Mouse (Mus musculus) heart, postnatal 36 days (tissue): ENCODE measurements around the gene Ifi202b. TPM values are rescaled to one million over a fixed set of nuclear protein-coding genes. Genes with fewer than 3 reads are reported as not detected.
A peak's percentile ranks its signal among the peaks of the same experiment; 100 is the strongest.
"Not testable (repeated sequence)": the region's sequence is repeated elsewhere in the genome, so short reads cannot be mapped to it uniquely, and the experiment has no call there.

Experiments used
- DNase-seq, 2 experiments: peaks; one replicate each; pipeline ENCODE4 v3.0.0; 2021 to 2022
- intact Hi-C: fragments of 180-260 bp; cut with DNase I; formaldehyde crosslinking; loops from one replicate; pipeline ENCODE4 v1.15.1; 2025
- total RNA-seq, 2 experiments: library from RNA; stranded (reverse); gene quantifications; 2 replicates each; pipeline ENCODE4 v1.2.3; 2021

The Ifi202b gene
- total RNA-seq: not detected

DNA sequence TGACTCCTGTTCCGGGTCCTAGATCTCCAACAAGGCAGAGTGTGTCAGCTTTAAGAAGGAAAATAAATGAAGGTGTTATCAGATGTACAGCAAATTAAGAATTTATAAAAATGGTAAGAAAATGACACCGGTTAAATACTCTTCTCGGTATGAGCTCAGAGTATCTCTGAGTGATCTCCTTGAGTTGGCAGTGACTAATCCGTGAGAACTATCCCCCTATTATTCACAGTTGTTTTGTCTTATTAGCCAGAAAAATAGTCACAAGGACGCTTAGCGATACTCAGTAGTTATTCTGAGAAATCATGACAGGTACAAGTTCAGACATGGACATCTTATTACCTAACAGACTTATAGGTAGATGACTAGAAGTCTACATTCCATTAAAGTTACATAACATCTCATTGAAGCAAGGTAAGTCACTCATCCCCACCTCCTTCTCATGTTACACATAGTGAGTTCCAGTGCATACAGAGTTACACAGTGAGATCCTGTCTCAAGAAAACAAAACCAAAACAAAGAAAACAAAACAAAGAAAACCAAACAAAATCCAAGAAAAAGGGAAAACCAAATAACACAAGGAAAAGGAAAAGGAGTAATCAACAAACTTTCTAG is at the start of gene Ifi202b:
Ifi202b (minus strand) TSS at position 51 of the 612 bp plus-strand sequence.
- DNase-seq, intact Hi-C loops: not testable (repeated sequence)

DNA sequence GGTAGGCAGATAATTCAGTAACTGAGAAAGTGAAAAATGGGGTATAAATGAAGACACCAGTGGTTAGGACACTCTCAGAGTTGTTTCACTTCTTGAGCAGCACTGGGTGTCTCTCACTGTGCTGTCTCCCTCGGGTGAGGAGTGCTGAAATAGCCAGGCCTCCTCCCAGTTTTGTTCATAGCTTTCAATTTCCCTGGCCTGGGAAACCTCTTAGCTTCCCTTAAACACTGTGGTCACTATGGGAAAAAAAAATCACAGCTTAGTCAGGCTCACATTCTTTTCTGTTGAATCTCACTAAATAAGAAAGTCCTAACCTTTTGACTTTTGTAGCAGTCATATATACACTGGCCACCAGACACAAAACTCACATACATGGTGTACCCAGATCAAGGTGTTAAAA is 49.2 kb upstream of the Ifi202b start, which contains the start of gene Ifi205:
Ifi205 (minus strand) TSS at position 113 of the 400 bp plus-strand sequence.
- peak in 1 of 2 experiments; percentile 28 for DNase-seq

DNA sequence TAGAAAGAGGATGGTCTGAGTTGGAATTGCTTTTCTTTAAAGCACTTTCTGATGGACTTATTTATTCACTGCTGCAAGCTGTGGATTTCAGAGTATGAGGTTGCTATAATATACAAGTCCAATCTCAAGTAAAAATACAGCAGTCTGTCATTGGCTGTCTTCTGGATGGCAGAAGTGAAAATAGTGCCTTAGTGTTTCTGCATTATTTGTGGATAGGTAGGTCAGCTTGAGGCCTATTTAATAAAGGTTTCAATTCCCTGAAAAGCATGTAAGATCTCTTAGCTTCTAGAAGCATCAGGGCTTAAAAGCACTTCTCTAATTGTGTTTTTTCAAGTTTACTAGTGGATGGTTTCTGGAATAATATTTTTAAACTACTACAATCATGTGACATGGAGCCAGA is 24.5 kb upstream of the Ifi202b start:
- intact Hi-C loops, DNase-seq: not testable (repeated sequence)

More for the DNA sequence above, 49.2 kb upstream of the Ifi202b start, which contains the start of gene Ifi205:
- intact Hi-C loops: no loop called here

DNA sequence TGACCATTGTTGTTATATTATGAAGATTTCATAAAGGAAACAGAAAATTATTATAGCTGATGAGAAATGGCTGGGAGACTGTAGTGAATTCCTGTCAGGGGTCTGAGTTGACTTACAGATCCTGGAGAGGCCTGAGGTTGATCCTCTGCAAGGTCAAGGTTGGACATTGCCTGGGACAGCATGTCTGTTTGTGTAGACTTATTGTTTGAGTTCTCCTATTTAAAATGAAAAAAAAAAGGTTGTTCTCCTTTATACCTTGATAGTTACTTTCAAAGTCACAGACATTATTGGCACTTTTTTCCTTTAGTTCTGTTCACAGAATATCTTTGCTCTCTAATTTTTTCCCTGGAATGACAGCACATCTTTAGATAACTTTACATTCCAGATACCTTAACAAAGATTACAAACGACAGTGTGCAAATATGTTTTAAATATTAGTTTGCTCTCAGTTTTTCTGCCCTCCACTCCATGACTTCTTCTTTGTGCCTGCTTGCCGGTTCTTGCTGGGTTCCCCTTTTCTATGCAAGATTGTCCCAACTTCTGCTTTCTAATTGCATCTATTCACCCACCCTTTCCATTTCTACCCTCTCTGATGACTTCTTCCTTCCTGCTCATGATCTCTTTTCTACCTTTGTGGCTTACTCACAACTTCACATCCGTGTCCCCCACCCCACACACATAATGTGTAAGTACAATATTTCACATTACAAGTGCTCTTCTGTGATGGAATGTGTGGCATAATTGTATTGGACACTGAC is 22.0 kb upstream of the Ifi202b start:
- not testable (repeated sequence) for DNase-seq

GRCm38 (mm10) chr1:173995003-173995402 is 12.5 kb upstream of the Ifi202b start:
- DNase-seq: no peak
- intact Hi-C loops: no loop called here

More for the DNA sequence above, 22.0 kb upstream of the Ifi202b start:
- intact Hi-C loops: not testable (repeated sequence)

DNA sequence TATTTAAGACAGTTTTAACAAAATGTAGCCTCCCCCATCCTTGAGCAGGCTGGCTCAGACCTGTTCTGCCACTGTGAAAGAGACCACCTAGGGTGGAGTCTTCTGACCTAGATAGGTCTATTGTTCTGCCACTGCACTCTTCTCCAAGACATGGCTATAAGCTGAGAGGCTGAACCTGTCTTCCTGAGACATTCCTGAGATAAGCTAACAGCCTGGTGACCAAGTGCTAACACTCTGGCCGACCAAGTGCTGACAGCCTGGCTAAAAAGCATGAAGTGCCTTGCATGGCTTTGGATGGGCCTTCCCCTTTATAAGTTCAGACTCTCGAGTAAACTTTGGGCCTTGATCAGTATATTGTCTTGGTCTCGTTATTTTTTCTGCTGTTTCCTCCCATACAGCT is 1.5 kb downstream of the Ifi202b start:
- intact Hi-C loops, DNase-seq: not testable (repeated sequence)

DNA sequence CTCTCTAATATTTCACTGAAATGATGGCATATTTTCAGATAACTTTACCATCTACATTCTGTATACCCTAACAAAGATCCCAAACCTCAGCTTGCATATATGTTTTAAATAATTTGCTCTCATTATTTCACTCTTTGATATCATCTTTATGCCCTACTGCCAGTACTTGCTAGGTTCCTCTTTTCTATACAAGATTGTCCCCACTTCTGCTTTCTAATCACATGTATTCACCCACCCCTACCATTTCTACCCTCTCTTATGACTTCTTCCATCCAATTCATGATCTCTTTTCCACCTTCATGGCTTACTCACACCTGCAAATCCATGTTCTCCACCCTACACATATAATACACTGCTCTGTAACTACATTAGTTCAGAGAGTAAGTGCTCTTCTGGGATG is 4.9 kb downstream of the Ifi202b start:
- DNase-seq: no peak
- intact Hi-C loops: no loop called here

- intact Hi-C loops: no loop called here
- DNase-seq: no peak
Observed at GRCm38 (mm10) chr1:173973111-173973510, 9.4 kb downstream of the Ifi202b start.

DNA sequence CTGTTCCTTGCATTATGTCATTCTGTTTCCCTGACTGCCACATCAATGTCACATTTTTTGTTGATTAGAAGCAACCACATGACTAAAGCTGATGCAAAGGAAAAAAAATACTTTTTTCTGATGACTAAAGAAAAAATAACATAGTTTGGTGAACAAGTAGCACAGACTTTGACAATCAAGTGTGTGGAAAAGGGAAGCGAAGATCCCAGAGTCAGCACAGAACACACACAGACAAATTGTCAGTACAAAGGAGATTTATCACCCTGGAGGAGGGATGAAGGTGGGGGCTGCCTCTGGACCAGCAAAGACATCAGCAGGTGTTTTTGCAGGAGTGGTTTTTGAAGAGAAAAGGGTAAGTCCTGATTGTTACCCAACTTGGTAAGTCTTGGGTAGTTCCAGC is 21.1 kb downstream of the Ifi202b start:
- DNase-seq, intact Hi-C loops: not testable (repeated sequence)

- DNase-seq, intact Hi-C loops: not testable (repeated sequence)
Observed at GRCm38 (mm10) chr1:173959998-173960397, 22.5 kb downstream of the Ifi202b start.

DNA sequence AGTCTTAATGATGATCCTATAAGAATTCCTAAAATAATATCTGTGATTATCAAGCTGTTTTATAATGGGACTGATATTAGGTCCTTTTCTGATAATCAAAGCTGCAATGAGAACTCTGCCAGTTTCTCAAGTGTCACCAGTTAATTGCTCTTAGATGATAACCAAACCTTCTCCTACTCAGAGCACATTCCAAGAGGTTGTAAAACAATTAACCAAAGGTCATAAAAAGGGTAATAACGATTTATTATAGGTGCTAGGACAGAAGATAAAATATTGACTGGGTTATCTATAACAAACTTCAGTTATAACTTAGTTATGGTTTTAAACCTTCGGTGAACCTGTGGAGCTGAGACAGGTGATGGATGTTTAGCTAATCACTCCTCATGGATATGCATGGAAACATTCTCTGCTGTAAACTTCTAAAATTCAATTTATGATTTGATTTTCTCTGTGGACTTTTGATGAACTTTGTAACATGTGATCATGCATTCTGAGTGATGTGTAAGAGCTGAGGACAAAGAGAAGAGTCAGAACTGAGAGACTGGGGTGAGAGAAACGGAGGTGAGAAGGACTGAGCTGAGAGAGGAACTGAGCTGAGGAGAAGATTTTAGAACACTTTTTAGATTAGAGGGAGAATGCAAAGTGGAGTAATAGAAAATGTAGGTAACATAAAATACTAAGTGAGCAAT is 26.6 kb downstream of the Ifi202b start:
- intact Hi-C loops, DNase-seq: not testable (repeated sequence)

- DNase-seq: no peak
- intact Hi-C loops: no loop called here
Observed at GRCm38 (mm10) chr1:173955071-173955796, 27.3 kb downstream of the Ifi202b start.

GRCm38 (mm10) chr1:173953563-173953962 is 29.0 kb downstream of the Ifi202b start:
- no peak for DNase-seq
- intact Hi-C loops: no loop called here

- intact Hi-C loops: loop anchor here (10.0 kb wide), 1 partner anchor 144 kb away; no protein-coding TSS in a partner anchor
- not testable (repeated sequence) for DNase-seq
Observed at GRCm38 (mm10) chr1:173949044-173949443, 33.5 kb downstream of the Ifi202b start.

- peak in 1 of 2 experiments; percentile 6 for DNase-seq
- intact Hi-C loops: loop anchor here (5.0 to 10.0 kb wide), 2 partner anchors 65 to 138 kb away; no protein-coding TSS in a partner anchor
Observed at GRCm38 (mm10) chr1:173942780-173943066, 39.8 kb downstream of the Ifi202b start.

DNA sequence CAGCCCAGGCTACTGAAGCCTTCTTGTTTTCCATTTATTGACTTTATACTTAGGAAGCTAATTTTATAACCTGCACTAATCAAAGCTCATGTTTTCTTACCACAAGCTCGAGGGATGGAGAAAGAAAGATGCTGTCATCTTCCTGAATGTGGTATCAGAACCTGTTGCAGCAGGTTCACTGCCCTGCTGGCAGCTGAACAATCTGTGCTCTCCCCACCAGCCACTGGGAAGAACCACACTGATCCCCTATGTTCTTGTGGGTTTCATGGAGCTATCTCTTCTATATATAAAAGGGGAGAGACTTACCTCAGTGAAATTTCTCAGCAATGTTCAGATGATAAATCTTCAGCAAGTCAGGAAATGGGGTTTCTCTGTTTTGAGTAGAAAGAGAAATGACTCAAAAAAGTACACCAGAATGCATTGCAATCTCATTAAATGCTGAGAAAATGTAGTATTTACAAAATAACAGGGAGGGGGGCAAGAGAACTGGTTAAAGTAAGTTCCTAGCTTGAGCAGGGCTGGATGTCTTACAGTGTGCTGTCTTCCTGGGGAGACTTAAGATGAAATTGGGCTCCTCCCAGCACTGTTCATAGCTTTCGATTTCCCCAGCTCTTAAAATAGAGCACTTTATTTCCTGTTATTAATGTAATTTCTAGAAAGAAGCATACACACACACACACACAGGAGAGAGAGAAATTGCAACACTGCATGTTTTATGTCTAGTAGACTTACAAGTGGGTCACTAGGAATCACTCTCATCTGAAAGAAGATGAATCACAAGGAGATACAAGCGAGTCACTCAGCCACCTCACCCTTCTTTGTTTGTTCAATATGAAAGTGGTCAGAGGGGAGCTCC is 40.4 kb downstream of the Ifi202b start, which contains the start of the genes Mndal and Ifi203:
Mndal (minus strand) TSS at position 568 of the 856 bp plus-strand sequence.
Ifi203 (minus strand) TSS at position 749 of the 856 bp plus-strand sequence.
- intact Hi-C loops: loop anchor here (5.0 to 10.0 kb wide), 2 partner anchors 65 to 137 kb away; no protein-coding TSS in a partner anchor
- peak in 1 of 2 experiments; percentile 21 for DNase-seq

DNA sequence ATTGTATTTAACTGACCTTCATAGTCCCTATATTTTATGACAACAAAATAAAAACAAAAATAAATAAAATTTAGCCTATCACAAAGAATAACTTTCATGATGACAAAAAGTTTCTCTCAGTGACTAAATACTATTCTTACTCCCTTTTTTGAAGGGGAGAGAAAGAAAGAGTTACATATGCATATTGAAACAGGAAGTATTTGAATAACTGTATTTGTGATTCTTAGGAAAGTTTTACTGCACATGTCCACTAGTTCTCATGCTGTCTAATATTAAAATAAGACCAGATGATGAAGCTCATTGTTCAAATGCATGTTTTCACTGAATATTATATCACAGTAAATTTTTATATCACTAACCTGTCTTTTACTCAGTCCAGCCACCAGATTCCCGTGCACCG is 41.0 kb downstream of the Ifi202b start:
- intact Hi-C loops: loop anchor here (5.0 to 10.0 kb wide), 2 partner anchors 64 to 137 kb away; no protein-coding TSS in a partner anchor
- not testable (repeated sequence) for DNase-seq

GRCm38 (mm10) chr1:173919279-173919678 is 63.3 kb downstream of the Ifi202b start:
- DNase-seq, intact Hi-C loops: not testable (repeated sequence)

DNA sequence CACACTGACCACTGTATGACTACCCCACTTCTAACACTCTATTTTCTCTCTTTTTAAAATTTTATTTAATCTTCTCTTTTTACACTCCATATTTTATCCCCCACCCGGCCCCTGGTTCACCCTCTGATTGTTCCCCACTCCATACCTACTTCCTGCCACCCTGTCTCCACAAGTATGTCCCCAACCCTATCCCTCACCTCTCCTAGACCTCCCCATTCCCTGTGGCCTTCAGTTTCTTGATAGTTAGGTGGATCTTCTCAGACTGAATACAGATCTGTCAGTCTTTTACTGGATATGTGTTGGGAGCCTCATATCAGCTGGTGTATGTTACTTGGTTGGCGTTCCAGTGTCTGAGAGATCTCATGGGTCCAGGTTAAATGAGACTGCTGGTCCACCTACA is 68.0 kb downstream of the Ifi202b start:
- DNase-seq: no peak
- intact Hi-C loops: no loop called here
